Mouse (Mus musculus): ENCODE measurements around the gene Tk1. TPM values are rescaled to one million over a fixed set of nuclear protein-coding genes. Genes with fewer than 3 reads are reported as not detected.
"Not testable (repeated sequence)": the region's sequence is repeated elsewhere in the genome, so short reads cannot be mapped to it uniquely, and the experiment has no call there.

Tk1 gene
- polyA plus RNA-seq, 1 experiment, result 17.2 TPM

- peaks cover 29% of the 10 kb centered on the region for H3K27me3 ChIP-seq (replicated peaks)
- H3K4me3 ChIP-seq (replicated peaks), result no peak overlapping the region
- H3K4me1 ChIP-seq, result peaks cover 61% of the 10 kb centered on the region
- H3K36me3 ChIP-seq (replicated peaks; ENCODE audit: low read length), result no peaks in the 10 kb centered on the region
- TF ChIP-seq FLI1 (IDR thresholded peaks at IDR 0.05; ENCODE audit: low read length) (no peak), GATA1 (IDR thresholded peaks at IDR 0.05; ENCODE audit: borderline replicate concordance, low read length) (no peak)
- H3K9me3 ChIP-seq, result no peaks in the 10 kb centered on the region
Measured at GRCm38 (mm10) chr11:117834086-117834485, 8.2 kb upstream of the Tk1 start.

- not testable (repeated sequence) for H3K4me3 ChIP-seq (replicated peaks); H3K9me3 ChIP-seq; H3K36me3 ChIP-seq (replicated peaks; ENCODE audit: low read length)
- Histone ChIP-seq H3K4me1 (peaks cover 67% of the 10 kb centered on the region), H3K27me3 (replicated peaks) (peaks cover 25% of the 10 kb centered on the region)
Measured at GRCm38 (mm10) chr11:117833509-117833908, 7.6 kb upstream of the Tk1 start.

- H3K4me1 ChIP-seq, result peaks cover 78% of the 10 kb centered on the region
Measured at GRCm38 (mm10) chr11:117832086-117832969, 6.4 kb upstream of the Tk1 start.

GRCm38 (mm10) chr11:117830401-117830800, 4.5 kb upstream of the Tk1 start:
- TF ChIP-seq FLI1 (IDR thresholded peaks at IDR 0.05; ENCODE audit: low read length) (no peak), GATA1 (IDR thresholded peaks at IDR 0.05; ENCODE audit: borderline replicate concordance, low read length) (no peak)
- Histone ChIP-seq H3K9me3 (no peaks in the 10 kb centered on the region), H3K27me3 (replicated peaks) (peaks cover 36% of the 10 kb centered on the region), H3K4me1 (peaks cover 91% of the 10 kb centered on the region), H3K4me3 (replicated peaks) (peak overlapping the region; percentile 35), H3K36me3 (replicated peaks; ENCODE audit: low read length) (no peaks in the 10 kb centered on the region)

More at GRCm38 (mm10) chr11:117832086-117832969, 6.4 kb upstream of the Tk1 start:
- Histone ChIP-seq H3K4me3 (replicated peaks) (peak overlapping the region; percentile 91), H3K36me3 (replicated peaks; ENCODE audit: low read length) (no peaks in the 10 kb centered on the region), H3K9me3 (no peaks in the 10 kb centered on the region), H3K27me3 (replicated peaks) (peaks cover 25% of the 10 kb centered on the region)
- TF ChIP-seq GATA1 (IDR thresholded peaks at IDR 0.05; ENCODE audit: borderline replicate concordance, low read length) (no peak), FLI1 (IDR thresholded peaks at IDR 0.05; ENCODE audit: low read length) (no peak)

GRCm38 (mm10) chr11:117829671-117830215, 3.9 kb upstream of the Tk1 start:
- no peak overlapping the region for H3K4me3 ChIP-seq (replicated peaks)
- peaks cover 91% of the 10 kb centered on the region for H3K4me1 ChIP-seq
- no peaks in the 10 kb centered on the region for H3K9me3 ChIP-seq
- H3K36me3 ChIP-seq (replicated peaks; ENCODE audit: low read length), result no peaks in the 10 kb centered on the region
- H3K27me3 ChIP-seq (replicated peaks), result peaks cover 30% of the 10 kb centered on the region
- TF ChIP-seq FLI1 (IDR thresholded peaks at IDR 0.05; ENCODE audit: low read length) (no peak), GATA1 (IDR thresholded peaks at IDR 0.05; ENCODE audit: borderline replicate concordance, low read length) (no peak)

- Histone ChIP-seq H3K4me3 (replicated peaks) (peak overlapping the region; percentile 42), H3K4me1 (peaks cover 91% of the 10 kb centered on the region), H3K36me3 (replicated peaks; ENCODE audit: low read length) (no peaks in the 10 kb centered on the region), H3K9me3 (no peaks in the 10 kb centered on the region), H3K27me3 (replicated peaks) (peaks cover 30% of the 10 kb centered on the region)
- no peak for TF ChIP-seq FLI1 (IDR thresholded peaks at IDR 0.05; ENCODE audit: low read length)
- TF ChIP-seq GATA1 (IDR thresholded peaks at IDR 0.05; ENCODE audit: borderline replicate concordance, low read length), result no peak; the same call in 2 of the 3 replicates
Measured at GRCm38 (mm10) chr11:117828888-117829604, 3.2 kb upstream of the Tk1 start.

- H3K36me3 ChIP-seq (replicated peaks; ENCODE audit: low read length), result peaks cover 6% of the 10 kb centered on the region
- H3K4me3 ChIP-seq (replicated peaks), result peak overlapping the region; percentile 29
- peaks cover 93% of the 10 kb centered on the region for H3K4me1 ChIP-seq
- H3K27me3 ChIP-seq (replicated peaks), result peaks cover 30% of the 10 kb centered on the region
- TF ChIP-seq FLI1 (IDR thresholded peaks at IDR 0.05; ENCODE audit: low read length) (no peak), GATA1 (IDR thresholded peaks at IDR 0.05; ENCODE audit: borderline replicate concordance, low read length) (no peak)
- H3K9me3 ChIP-seq, result no peaks in the 10 kb centered on the region
Measured at GRCm38 (mm10) chr11:117828149-117828887, 2.4 kb upstream of the Tk1 start.

GRCm38 (mm10) chr11:117827386-117827785, 1.5 kb upstream of the Tk1 start:
- H3K4me1 ChIP-seq, result peaks cover 94% of the 10 kb centered on the region
- H3K4me3 ChIP-seq (replicated peaks), result no peak overlapping the region

GRCm38 (mm10) chr11:117826916-117827315, 1.0 kb upstream of the Tk1 start:
- Histone ChIP-seq H3K4me1 (peaks cover 92% of the 10 kb centered on the region), H3K27me3 (replicated peaks) (peaks cover 32% of the 10 kb centered on the region)

More at GRCm38 (mm10) chr11:117827386-117827785, 1.5 kb upstream of the Tk1 start:
- H3K27me3 ChIP-seq (replicated peaks), result peaks cover 32% of the 10 kb centered on the region
- H3K9me3 ChIP-seq, result no peaks in the 10 kb centered on the region
- TF ChIP-seq FLI1 (IDR thresholded peaks at IDR 0.05; ENCODE audit: low read length) (no peak), GATA1 (IDR thresholded peaks at IDR 0.05; ENCODE audit: borderline replicate concordance, low read length) (no peak)
- H3K36me3 ChIP-seq (replicated peaks; ENCODE audit: low read length), result peaks cover 16% of the 10 kb centered on the region

More at GRCm38 (mm10) chr11:117826916-117827315, 1.0 kb upstream of the Tk1 start:
- no peak for TF ChIP-seq FLI1 (IDR thresholded peaks at IDR 0.05; ENCODE audit: low read length)
- TF ChIP-seq GATA1 (IDR thresholded peaks at IDR 0.05; ENCODE audit: borderline replicate concordance, low read length), result no peak
- Histone ChIP-seq H3K36me3 (replicated peaks; ENCODE audit: low read length) (peaks cover 20% of the 10 kb centered on the region), H3K9me3 (no peaks in the 10 kb centered on the region), H3K4me3 (replicated peaks) (no peak overlapping the region)
